Mouse (Mus musculus): ENCODE results near the gene Hipk1. TPM values are rescaled to one million over a fixed set of nuclear protein-coding genes. Genes with fewer than 3 reads are reported as not detected.
A peak's percentile ranks its signal among the peaks of the same experiment; 100 is the strongest.
"Not testable (repeated sequence)": the region's sequence is repeated elsewhere in the genome, so short reads cannot be mapped to it uniquely, and the experiment has no call there.

Hipk1 gene
- total RNA-seq (2021) (100 to 1,000 TPM; 131 to 139 TPM), polyA plus RNA-seq (2012; rRNA removed) (83.4 and 88.1 TPM in 2 replicates)
- long read RNA-seq, full-length matches to known transcripts = 3 of 18 reads
- long read RNA-seq, partial matches to known transcripts = 7 of 18 reads
- long read RNA-seq, other reads (novel, unspliced or antisense) = 8 of 18 reads

- peak; percentile 97 for DNase-seq
Measured at GRCm38 (mm10) chr3:103791230-103792110, at the start of gene Hipk1. Gene Hipk1, minus strand, starts transcription at chr3:103791563.

- not testable (repeated sequence) for DNase-seq
Measured at GRCm38 (mm10) chr3:103840946-103841345, 49.6 kb upstream of the Hipk1 start.

GRCm38 (mm10) chr3:103840195-103840594, 48.8 kb upstream of the Hipk1 start:
- DNase-seq = not testable (repeated sequence)

- DNase-seq = no peak
Measured at GRCm38 (mm10) chr3:103839711-103840110, 48.3 kb upstream of the Hipk1 start.

DNA sequence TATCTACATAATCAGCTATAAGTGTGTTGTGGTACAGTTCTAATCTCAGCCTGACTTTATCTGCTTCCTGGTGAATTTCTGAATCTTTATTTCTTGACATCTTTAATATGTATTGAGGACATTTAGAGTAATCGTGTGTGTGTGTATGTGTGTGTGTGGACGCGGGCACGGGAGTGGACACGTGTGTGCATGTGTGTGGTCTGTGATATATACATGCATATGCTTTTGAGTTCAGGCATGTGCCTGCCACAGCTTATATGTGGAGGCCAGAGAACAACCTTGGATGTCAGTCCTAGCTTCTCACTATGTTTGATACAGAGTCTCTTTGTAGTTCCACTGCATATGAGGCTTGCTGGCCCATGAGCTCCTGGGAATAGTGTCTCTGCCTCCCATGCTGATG, 45.1 kb upstream of the Hipk1 start:
- no peak for DNase-seq

DNA sequence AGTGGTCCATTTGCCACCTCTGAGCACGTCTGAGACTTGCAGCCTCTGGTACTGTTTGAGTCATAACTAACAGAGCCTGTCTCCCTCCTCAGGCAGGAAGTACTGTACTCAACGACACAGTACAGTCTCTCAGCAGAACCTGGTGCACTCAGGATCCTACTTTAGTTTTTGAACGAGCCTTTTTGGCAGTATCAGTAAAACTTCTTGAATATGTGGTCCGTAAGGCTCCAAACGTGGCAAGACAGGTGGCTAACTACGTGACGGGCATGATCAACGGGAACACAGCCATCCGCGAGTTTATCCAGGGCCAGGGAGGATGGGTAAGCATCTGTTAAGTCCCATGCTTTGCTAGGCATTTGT, 44.6 kb upstream of the Hipk1 start:
- DNase-seq = no peak

GRCm38 (mm10) chr3:103835272-103835950, 44.0 kb upstream of the Hipk1 start:
- no peak for DNase-seq

GRCm38 (mm10) chr3:103834001-103834400, 42.6 kb upstream of the Hipk1 start:
- DNase-seq = no peak

DNA sequence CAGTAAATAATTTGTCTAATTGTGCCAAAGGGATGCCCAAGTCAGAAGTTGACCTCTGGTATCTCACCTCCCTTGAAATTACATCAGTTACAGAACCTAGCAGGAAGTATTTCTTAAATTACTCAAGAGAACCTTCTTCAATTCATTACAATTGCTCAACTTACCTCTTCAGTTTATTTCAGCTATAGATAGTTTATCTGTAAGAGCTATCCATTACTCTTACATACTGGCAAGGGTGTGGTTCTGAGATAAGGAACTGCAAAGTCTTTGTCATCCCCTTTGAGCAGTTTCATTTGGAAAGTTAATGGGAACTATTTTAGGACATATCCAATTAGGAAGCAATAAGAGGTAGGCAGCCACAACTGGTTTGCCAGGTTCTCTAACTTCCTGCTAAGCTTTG, 41.1 kb upstream of the Hipk1 start, which contains the start of gene Bcl2l15:
Bcl2l15 (plus strand) TSS at position 176 of the 400 bp plus-strand sequence.
- DNase-seq = no peak

GRCm38 (mm10) chr3:103831146-103831545, 39.8 kb upstream of the Hipk1 start:
- DNase-seq = no peak

DNA sequence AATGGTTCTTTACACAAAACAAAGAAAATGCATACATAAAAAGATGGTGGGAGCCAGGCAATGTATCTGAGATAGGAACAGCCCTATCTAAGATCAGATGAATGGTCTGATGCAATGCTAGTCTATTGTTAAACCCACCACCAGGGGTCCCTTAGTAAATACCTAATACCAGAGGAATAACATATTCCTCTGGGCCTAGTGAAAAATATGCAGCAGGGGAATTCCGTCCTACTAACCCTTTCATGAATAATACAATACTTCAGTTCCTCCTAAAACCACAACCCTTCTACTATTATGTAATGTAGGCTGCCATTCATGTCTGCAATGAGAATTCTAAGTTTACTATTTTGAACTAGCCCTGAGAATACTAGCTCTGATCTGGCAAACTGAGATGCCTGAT, 39.3 kb upstream of the Hipk1 start:
- not testable (repeated sequence) for DNase-seq

DNA sequence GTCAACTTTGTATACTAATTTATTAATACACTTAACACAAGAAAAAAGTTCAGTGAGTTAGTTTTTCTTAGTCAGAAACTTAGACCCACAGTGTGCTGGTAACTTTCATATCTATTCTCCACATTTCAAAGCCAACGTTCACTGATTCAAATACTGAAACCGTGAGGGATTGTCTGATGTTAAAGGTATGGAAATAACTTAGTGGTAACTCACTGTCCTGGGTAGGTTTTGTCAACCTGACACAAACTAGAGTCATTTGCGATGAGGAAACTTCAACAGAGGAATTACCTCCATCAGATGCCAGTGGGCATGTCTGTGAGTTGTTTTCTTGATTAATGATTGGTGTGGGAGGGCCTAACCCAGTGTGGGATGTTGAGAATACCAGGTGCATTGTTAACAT, 37.7 kb upstream of the Hipk1 start:
- no peak for DNase-seq

- no peak for DNase-seq
Measured at GRCm38 (mm10) chr3:103827548-103827947, 36.2 kb upstream of the Hipk1 start.

DNA sequence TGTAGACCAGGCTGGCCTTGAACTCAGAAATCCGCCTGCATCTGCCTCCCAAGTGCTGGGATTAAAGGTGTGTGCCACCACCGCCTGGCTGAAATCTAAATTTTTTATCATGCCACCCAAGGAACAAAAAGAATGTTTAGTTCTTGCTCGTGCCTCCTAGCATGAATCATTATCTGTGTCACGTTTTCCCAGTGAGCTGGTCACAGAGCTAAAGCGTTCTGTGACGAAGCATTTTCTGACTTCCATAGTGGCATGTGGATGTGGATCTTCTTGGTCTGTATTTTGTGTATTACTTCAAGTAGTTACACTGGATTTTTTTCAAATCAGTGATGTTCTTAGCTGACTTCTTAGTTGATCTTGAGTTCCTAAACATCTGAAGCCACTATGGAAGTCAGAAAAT, 19.6 kb upstream of the Hipk1 start:
- no peak for DNase-seq

GRCm38 (mm10) chr3:103809799-103810150, 18.4 kb upstream of the Hipk1 start:
- no peak for DNase-seq

DNA sequence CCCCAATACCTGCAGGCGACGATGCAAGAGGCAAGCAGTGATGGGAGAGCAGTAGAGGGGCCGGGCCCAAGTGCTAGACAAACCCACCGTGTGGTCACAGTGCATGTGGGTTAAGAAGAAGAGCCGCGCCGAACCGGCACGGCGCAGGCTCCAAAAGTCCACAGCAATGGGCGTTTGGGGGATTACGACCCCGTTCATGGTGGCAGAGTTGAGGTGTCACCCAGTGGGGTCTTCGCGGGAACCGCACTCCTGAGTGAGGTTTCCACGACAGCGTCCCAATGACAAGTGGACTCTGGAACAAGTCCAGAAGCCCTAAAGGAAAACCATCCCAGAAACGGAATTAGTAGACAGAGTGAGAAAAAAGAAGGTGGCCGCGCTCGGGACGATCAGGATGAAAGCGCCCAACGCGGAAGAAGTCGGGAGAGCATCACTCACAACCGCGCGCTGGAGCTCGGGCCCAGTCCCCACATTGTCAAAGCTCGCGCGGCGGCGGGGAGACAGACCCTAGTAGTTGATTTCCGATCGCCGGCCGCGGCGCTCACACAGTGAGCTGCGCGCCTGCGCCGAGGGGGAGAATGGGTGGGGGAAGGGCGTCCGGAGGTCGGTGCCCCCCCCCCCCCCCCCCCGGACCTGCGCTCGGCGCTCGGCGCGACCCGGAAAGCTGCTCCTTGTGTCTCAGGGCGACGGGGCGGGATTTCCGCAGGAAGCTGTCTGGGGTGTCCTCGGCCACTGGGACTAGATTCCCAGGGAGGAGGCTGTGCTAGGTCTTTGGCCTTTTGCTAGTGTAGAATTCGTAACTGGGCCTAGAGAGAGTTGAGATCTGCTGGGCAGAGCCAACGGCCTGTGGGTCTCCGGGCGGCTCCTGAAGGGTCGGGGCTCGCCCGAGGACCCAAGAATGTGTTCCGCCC, 17.8 kb upstream of the Hipk1 start, which contains the start of the genes Dclre1b, Ap4b1 and Gm43064:
Dclre1b (minus strand) TSS at position 554 of the 908 bp plus-strand sequence.
Ap4b1 (plus strand) TSS at position 630 of the 908 bp plus-strand sequence.
Gm43064 (plus strand) TSS at position 683 of the 908 bp plus-strand sequence.
- DNase-seq = peak; percentile 95

- DNase-seq = no peak
Measured at GRCm38 (mm10) chr3:103805671-103806070, 14.3 kb upstream of the Hipk1 start.

DNA sequence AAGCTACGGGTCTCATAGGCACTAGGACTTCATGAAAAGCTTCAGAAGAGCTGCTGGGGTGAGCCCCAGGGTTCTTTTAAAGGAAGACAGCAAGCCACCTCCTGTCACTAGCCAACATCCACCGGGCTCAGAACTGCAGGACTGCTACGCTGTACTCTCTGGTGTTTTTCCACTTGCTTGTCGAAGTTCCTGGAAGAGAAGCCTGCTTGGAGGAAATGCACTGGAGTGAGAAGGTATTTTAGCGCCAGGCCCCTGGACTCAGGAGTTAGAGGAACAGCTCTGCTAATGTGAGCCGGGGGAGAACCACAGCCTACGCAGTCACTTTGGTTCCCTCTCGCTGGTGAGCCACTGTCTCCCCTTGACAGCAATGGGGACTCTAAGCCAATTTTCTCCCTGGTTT, 11.5 kb upstream of the Hipk1 start:
- peak; percentile 10 for DNase-seq

DNA sequence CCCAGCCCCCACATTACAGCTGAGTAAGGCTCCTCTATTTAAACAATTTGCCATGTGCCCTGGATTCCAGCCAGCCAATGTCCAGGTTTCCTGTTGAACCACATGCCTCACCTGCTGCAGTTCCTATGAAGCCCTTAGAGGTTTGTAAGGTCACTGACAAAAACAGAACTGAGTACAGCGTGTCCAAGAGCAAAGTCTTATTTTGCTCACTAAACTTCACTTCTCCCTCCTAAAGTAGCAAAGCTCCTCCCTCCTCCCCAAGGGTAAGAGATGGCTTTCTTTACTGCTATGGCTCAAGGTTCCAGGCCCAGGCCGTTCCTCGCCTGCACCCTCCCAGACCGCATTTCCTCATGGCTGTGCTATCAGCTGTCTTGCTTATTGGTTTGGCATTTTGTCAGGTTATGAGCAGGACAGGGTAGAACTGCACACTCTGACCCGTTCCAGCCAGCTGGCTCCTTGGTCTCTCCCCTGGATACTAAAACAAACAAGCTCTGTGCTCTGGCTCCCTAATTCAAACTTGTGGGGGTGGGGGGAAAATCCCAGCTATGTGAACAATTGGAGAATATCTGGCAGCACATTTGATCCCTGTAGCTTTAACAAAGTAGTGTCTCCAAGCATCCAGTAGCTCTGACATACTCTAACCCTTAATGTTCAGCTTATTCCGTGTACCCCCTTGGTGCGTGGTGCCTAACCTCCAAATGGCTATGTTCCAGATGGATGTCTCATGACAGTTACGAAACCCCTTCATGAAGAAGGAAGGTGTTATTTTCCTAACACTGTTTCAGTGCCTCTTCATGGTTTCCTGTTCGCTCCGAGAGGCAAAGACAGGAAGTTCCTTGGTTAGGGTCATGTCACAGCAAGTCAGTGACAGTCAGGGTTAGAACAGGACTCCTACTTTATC, 10.5 kb upstream of the Hipk1 start:
- peak; percentile 86 for DNase-seq

- DNase-seq = no peak
Measured at GRCm38 (mm10) chr3:103799507-103799906, 8.1 kb upstream of the Hipk1 start.

- DNase-seq = no peak
Measured at GRCm38 (mm10) chr3:103796389-103796788, 5.0 kb upstream of the Hipk1 start.

Data from adrenal gland, adult 2 months (tissue).